Mouse (Mus musculus): ENCODE data around the gene Etv5. TPM values are rescaled to one million over a fixed set of nuclear protein-coding genes. Genes with fewer than 3 reads are reported as not detected.

The Etv5 gene
- total RNA-seq, 2 experiments from 2014 or later = 17.8 to 18.2 TPM

DNA sequence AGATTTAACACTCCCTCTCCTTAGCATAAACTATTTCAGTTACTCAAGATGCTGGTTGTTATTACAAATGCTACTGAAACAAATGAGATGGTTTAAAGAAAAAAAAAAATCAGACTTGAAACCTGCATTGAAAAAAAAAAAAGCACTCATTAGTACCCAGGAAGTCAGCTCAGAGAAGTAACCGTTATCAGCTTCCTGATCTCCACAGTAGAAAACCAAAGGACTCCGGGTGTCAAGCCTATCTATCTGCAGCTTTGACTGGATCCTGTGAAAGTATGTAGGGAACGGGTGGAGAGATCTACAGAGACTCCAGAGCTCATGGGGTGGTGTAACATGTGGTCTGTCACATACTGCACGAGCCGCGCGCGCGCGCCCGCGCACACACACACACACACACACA, 7.7 kb downstream of the Etv5 start:
- intact Hi-C loops (cut with DNase I; ENCODE audit: low total_unique reads) = no loop called here

DNA sequence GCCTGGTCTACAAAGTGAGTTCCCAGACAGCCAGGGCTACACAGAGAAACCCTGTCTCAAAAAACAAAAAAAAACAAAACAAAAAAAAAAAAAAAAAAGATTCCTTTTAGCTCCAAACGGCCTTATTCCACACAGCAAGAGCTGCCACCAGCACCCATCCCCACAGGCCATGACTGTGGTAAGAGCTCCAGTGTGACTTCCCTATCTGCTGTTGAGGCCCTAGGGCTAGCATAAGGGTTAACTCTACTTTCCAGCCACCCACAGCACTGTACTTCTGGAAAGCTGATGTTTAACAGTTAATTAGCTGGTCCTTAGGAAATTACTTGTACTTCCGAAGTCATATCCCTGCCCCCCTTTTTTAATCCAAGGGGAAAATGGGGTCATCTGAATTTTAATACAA, 8.2 kb downstream of the Etv5 start:
- intact Hi-C loops (cut with DNase I; ENCODE audit: low total_unique reads) = no loop called here
- DNase-seq = no peak

More for the DNA sequence above, 7.7 kb downstream of the Etv5 start:
- DNase-seq = no peak

DNA sequence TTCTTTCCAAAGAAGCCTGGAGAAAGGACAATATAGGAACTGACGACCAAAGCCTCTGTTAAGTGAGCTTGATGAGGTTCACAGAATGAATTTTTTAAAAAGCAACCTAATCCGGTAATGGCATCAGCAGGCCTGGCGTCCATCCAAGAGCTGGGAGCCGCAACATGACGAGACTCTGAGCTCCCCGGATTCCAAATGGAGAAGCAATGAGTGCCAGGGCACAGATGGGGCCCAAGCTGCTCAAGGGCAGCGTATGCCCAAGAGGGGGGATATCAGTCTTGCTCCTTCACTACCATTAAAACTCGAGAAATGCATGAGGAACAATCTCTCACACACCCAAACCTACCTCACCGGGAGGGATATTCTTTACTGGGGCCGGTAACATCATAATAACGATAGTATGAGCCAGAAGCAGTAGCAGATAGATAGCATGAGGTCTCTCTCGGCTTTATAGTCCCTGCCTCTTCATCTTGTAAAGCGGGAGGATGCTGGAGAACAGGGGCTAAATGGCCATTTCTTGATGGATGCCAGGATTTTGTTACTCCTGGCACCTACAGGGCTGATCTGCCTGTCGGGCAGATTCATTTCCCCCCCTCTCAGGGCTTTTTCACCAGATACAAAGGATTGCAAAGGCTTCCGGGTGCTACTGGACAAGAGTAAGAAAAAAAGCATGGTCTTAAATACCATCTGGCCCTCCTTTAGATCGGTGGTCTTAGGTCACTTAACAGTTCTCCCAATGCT, 9.1 kb downstream of the Etv5 start:
- DNase-seq = peak; percentile 31
- intact Hi-C loops (cut with DNase I; ENCODE audit: low total_unique reads) = no loop called here

DNA sequence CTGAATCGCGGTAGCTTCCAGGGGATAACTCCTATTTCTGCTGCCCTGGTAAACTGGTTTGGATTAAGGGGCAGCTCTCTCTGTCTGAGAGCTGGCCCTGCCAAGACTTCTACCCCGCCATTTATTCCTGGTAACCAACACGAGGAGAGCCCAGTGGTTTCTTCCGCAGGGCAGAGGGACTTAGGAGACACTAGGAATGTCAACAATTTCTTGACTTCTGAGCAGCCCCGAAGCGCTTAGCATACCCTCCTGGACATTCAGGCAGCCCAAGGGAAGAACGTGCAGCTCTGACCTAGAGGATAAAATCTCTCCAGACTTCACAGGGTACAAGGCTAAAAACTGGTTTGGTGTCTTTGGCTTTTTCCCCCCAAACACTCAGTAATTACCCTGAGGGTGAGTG, 10.1 kb downstream of the Etv5 start:
- intact Hi-C loops (cut with DNase I; ENCODE audit: low total_unique reads) = no loop called here
- DNase-seq = no peak

DNA sequence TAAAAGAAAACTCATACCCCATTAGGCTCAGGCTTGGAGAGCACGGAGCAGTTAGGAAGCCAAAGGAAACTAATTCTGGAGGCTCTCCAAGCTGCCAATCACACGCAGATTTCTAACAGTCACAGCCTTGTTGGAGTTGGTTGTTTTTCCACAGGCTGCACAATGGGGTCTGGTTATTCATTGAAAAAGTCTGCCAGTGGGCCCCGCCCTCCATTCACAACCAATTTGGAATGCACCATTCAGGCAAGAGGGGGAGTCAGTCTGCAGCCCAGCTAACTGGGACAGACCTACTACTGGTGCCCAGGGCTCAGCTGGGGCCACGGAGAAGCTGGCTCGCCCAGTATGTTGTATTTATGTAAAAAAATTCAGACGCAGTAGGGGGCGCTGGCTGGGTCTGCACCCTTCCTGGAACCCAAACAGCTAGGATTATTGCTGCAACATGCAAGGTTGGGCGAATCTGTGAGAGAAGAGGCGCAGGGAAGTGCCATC, 10.6 kb downstream of the Etv5 start:
- intact Hi-C loops (cut with DNase I; ENCODE audit: low total_unique reads) = no loop called here
- peak; percentile 66 for DNase-seq

DNA sequence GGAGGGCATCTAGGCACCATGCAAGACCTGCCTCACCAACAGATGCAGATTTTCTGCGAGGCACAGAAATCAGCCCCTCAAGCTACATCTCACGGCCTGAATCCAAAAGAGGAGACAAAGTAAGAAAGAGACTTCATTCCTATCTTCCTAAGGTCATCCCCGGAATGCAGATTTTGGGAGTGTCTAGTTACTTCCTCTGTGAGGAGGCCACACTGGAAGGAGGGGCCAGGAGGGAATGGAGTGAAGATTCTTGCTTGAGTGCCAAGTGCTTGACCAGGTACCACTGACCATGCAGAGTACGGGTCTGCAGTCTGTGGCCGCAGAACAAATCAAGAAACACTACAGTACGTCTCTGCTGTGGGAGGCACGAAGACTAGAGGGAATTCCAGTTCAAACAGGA, 12.7 kb downstream of the Etv5 start:
- intact Hi-C loops (cut with DNase I; ENCODE audit: low total_unique reads) = no loop called here
- no peak for DNase-seq

DNA sequence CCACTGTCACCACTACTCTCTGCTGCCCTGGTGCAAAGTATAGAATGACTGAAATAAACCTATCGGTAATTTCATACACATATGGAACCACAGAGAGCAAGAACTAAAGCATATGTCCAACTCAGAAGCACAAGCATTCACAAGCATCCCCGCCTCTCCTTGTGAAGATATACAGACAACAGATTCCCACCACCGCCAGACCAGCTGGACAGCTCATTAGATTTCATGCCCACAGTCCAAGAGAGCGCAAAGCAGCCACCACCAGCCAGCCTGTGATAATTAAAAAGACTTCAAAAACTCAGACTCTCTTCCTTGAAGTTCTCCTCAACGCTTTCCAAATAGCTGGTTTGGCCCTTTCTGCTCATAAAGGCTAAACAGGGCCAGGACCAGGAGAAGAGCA, 17.3 kb downstream of the Etv5 start:
- intact Hi-C loops (cut with DNase I; ENCODE audit: low total_unique reads) = no loop called here
- DNase-seq = no peak

DNA sequence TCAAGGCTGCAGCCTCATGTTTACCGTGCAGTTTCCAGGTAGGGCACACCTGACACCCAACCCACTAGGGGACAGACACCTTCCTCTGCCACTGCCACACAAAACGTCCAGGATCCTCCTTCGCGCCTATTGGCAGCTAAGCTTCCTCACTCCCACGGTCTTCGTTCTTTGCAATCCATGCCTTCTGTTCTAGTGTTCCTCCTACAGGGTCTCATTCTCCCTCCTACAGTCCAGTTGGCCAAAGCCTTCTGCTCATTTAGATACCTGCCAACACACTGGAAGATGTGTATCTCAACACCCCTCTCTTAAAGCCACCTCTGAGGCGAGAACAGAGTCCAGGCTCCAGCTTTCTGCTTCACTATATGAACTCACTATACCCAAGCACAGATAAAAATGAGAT, 21.6 kb downstream of the Etv5 start:
- no peak for DNase-seq
- intact Hi-C loops (cut with DNase I; ENCODE audit: low total_unique reads) = no loop called here

DNA sequence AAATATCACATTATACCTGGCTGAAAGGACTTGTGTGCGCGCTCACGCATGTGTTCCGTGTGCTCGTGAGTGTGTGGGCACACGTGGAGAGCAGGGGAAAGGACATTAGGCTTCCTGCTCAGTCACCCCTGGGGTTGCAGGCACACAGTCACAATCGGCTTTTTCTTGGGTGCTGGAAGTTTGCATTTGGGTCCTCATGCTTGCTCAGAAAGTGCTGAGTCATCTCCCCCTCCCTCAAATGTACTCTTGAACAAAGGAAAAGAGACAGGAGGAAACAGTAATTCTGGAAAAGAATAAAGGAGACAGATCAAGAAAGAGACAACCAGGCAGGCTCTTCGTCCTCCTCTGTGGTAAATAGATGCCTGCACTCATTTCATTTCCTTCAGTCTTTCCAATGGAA, 22.5 kb downstream of the Etv5 start:
- intact Hi-C loops (cut with DNase I; ENCODE audit: low total_unique reads) = no loop called here

DNA sequence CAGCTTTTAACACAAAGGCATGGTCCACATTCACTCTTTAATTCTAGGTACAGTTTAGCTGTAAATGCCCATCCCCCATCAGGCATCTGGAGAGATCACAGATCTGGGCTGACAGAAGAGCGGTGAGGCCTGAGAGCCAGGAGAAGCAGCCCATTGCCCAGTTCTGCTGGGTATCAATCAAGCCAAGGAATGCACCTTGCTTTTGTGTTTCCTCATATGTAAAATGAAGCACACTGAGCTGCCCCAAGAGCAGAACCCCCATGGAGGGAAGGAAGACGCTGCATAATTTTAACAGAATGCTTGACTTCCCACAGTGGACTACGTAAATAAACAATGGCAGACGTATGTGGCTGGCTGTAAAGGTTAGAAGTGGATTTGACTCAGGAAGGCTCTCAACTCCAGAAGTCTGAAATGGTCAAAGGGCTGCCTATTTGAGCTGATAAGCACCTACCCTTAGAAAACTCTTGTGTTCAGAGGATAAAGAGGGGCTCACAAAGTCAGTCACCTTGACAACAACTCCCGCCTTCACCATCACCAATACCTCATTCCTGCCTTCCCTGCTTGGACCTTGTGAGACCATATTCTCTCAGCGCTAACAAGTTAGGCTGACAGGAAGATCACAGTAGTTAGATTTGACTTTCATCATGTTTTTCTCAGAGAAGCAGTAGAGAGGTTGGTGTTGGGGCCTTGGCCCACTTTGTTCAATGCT, 23.2 kb downstream of the Etv5 start:
- intact Hi-C loops (cut with DNase I; ENCODE audit: low total_unique reads) = no loop called here

More for the DNA sequence above, 22.5 kb downstream of the Etv5 start:
- DNase-seq = no peak

DNA sequence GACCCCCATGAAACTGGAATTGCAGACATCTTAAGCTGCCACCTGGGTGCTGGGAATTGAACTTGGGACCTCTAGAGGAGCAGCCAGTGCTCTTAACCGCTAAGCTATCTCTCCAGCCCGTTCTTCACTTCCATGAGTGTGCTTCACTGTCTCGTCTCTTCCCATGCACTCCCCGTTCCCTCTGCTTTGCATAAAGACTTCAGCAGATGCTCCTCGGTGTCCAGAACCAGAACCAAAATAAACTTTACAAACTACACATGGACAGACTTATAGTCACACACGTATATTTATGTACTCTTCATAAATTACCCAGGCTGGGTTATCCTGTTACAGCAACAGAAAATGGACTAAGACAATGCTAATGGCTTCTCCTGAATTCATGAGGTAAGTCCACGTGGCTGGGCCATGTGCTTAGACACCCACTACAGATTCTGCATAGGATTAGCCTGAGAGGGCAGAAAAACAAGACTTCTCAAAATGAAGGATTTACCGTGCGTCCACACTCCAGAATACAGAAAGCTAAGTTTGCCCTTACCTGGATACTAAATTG, 25.2 kb downstream of the Etv5 start:
- intact Hi-C loops (cut with DNase I; ENCODE audit: low total_unique reads) = no loop called here
- DNase-seq = no peak

More for the DNA sequence above, 23.2 kb downstream of the Etv5 start:
- DNase-seq = no peak

DNA sequence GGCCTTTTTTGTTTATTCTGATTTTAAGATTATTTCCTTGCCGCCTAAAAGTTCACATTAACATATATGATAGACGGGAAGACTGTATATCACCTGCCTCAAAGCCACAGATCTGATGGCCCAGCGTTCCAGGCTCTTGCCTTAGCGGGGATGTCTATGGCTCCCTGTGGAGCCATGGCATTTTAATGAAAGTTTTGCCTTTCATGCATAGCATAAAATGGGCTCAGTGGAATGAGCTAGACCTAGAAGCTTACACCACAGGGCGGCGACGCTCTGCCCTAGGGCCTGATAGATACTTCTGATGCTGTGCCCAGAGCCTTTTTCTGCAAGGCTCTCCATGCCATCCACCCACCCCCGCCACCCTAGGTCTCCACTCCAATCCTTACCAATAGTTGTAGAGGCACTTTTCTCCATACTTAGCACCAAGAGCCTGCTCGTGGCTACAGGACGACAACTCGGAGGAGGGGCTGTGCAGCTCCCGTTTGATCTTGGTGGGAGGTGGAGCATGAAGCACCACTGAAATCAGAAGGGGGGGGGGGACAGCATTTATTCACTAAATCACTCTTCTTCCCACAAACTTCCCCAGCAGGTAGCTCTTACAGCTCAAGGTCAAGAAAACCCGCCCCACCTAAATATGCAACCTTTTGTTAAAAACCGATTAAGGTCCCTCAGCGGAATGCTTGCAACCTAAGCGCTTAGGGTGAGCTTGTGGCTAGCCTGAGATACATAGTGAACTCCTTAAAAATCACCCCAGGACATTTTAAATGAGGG, 26.9 kb downstream of the Etv5 start:
- no peak for DNase-seq
- intact Hi-C loops (cut with DNase I; ENCODE audit: low total_unique reads) = no loop called here

DNA sequence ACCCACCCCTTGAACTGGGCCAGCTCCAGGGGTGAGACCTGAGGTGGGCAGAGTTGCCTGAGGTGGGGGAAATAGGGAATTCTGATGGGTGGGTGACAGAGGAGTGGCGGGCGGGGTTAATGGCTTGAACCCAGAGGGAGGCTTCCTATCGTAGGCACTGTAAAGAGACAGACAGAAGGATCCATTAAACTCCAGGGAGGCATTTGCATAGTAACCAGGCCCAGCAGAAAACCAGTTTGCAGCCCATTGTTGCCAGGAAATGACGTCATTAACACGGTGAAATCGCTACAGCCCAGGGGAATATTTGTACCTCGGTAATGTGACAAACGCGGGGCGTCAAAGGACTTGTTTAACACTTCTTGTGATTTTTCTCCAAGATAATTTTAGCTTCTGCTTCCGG, 27.8 kb downstream of the Etv5 start:
- intact Hi-C loops (cut with DNase I; ENCODE audit: low total_unique reads) = no loop called here

DNA sequence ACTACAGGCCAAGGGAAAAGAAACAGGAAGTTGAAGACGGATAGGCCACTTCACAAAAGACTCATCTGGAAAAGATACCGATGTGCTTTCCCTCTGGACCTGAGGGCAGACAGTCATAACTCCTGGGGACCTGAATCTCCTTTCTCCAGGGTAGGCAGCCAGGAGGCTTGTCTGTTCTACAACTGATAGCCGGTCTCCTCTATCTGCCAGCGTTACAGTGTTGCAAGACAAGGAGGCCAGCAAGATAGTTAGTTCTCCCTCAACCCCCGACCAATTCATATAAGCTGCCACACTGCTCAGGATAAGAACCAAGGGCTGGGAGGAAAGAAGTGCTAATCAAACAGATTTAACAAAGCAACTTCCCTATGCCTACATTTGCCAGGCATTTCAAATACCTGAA, 29.5 kb downstream of the Etv5 start:
- DNase-seq = no peak
- intact Hi-C loops (cut with DNase I; ENCODE audit: low total_unique reads) = no loop called here

More for the DNA sequence above, 27.8 kb downstream of the Etv5 start:
- no peak for DNase-seq

DNA sequence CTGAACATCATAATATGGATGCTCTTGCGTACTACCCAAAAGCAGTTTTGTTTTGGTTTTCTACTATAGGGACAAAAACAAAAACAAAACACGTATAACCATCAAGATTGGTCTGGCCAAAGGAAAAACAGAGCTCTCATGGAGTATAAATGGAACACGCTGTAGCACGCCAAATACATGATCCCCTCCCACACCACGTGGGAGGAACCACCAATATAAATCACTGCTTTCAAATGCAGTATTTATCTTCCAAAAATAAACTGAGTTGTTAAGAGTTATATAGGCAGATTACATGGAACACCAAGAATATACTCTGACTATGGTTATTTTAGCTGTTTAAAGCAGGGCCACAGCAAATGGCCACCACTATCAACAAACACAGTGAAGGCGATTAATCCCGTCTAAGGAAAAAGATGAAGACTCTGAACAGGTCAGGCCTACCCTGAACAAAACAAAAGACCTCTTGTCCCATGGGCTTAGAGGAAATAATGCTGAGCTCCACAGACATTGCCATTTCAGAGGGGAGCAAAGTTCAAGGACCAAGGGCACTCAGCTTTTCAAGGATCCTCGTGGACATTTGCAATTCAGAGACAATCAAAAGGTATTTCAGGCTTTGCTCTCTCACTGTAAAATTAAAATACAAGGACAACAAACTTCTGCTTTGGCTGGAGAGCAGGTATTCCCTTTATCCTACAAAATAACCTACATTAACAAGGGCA, 30.7 kb downstream of the Etv5 start:
- intact Hi-C loops (cut with DNase I; ENCODE audit: low total_unique reads) = no loop called here
- no peak for DNase-seq

DNA sequence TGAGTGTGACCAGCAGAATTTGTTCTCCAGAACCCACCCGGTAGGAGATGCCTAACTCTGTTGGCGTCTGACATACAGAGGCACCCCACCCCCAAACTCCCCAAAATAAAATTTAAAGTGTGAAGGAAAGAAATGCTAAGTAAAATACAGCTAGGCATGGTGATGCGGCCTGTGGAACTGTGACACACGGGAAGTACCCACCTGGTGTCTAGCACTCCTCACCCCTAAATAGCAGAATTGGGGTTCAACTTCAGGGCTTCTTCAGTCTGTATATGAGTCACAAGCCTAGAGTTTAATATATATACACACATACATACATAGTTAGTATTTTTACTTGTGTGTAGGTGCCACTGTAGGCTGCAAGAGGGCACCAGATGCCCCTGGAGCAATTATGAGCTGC, 32.8 kb downstream of the Etv5 start:
- DNase-seq = no peak
- intact Hi-C loops (cut with DNase I; ENCODE audit: low total_unique reads) = no loop called here

DNA sequence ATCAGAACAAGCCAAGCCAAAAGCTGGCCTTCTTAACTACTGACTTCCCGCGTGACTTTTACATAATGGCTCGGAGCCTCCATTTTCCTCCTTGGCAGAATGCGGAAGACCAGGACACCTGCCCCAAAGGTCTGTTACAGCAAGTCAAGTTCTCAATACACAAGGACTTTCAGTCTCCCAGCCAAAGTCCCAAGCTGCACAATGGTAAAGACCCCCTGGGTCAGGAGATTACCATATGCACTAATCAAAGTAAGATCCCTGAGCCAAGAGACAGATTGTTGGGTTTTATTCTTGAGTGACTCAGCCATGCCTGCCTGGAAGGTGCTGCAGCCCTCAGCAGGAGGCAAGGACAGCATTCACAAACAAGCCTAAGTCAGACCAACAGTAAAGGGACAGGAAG, 33.5 kb downstream of the Etv5 start:
- no peak for DNase-seq
- intact Hi-C loops (cut with DNase I; ENCODE audit: low total_unique reads) = no loop called here

DNA sequence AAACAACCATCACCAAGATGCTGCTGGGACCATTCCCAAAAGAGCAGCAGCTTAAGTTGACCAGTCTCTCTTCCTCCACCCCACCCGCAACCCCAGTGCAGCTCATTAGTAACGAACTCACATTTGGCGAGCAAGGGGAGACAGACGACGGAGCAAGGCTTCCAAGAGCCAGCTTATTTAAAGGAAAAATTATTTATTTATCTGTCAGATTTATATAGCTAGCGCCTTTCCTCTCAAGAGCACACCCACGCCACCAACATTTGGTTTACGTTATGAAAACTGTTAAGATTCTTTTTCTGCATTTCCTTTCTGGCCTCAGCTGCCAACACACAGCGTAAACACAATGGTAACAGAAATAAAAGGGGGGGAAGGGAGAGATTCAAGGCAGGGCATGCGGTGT, 34.0 kb downstream of the Etv5 start:
- intact Hi-C loops (cut with DNase I; ENCODE audit: low total_unique reads) = no loop called here
- DNase-seq = no peak

DNA sequence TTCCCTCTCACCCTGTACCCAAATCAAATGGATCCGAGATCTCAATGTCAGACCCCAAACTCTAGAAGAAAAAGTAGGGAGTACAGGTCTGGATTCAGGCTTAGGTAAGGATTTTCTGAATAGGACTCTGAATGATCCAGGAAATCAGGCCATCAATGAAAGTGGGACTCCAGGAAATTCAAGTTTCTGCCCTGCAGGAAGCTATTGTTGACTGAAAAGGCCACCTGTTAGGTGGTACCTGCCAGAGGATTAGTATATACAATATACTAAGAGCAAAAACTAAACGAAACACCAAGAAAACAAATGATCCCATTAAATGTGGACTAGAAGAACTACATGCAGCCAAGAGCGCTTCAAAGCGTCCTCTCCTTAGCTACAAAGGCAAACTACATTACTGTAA, 35.8 kb downstream of the Etv5 start:
- intact Hi-C loops (cut with DNase I; ENCODE audit: low total_unique reads) = no loop called here
- DNase-seq = no peak

DNA sequence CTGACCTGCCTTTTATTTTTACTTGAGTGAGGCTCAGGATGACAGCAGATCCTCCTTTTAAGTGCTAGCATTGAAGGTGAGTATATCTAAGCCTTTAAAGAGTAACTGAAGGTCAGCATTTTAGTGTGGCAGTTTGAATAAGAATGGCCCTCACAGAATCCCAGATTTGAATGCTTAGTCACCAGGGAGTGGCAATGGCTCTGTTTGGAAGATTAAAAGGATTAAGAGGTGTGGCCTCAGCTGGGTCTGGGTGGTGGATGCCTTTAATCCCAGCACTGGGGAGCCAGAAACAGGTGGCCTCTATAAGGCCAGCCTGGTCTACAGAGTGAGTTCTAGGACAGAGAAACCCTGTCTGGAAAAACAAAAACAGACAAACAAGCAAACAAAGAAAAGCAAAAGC, 36.9 kb downstream of the Etv5 start:
- intact Hi-C loops (cut with DNase I; ENCODE audit: low total_unique reads) = no loop called here
- no peak for DNase-seq
